Mouse (Mus musculus) urinary bladder, adult 2 months (tissue): Measurements from ENCODE around the gene Ak5. TPM values are rescaled to one million over a fixed set of nuclear protein-coding genes. Genes with fewer than 3 reads are reported as not detected.

ENCODE experiments used
- DNase-seq: peaks from one replicate; pipeline ENCODE4 v3.0.0; 2022; ENCODE audit warnings: low spot score
- polyA plus RNA-seq: library from polyadenylated mRNA; depleted of rRNA; stranded (reverse); fragments of >200 nt; gene quantifications from 2 replicates; pipeline ENCODE4 v1.2.3, GENCODE M21; 2012; rRNA removed

Gene Ak5
- polyA plus RNA-seq, 1 experiment: 0.92 TPM

DNA sequence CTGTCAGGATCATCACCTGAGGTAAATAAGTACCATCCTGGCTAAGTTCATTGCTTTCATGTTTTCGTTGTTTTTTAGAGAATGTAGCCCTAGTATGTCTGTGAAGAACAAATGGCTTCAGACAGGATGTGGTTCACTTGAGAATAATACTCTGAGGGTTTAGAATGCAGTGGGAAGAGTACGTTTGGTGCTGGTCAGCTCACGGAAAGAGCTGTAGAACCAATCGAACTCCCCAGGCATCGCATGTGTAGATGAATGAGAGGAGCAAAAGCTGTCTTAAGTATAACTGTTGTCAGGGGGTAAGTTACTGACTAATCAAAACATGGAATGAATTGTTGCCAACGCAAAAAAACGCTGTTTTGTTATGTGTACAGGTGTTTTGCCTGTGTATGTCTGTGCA is 235.5 kb downstream of the Ak5 start:
- DNase-seq: no peak

DNA sequence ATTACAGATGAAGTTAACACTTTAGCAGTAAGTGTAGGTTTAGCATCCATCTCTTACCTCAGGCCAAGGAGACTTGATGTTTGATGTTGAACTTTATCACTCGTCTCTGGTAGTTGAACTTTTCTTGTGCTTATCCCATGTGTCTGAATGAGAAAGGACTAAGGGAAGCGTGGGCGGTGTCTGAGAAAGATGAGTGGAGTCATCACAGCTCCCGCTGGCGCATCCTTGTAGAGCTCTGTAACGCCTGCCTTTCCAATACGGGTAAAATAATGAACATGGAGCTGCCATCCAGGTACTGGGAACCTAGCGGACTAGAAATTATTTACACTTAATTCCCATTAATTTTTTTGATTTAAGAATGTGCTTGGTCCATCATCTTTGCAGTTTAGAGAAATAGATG is 239.2 kb downstream of the Ak5 start:
- no peak for DNase-seq

Other genes starting within 250 kb of the Ak5 start
- 20.7 and 21.6 TPM in 2 replicates for gene Pigk, start 45.7 kb upstream of the Ak5 start, polyA plus RNA-seq